Mouse (Mus musculus): ENCODE data around the gene Ccdc70. TPM values are rescaled to one million over a fixed set of nuclear protein-coding genes. Genes with fewer than 3 reads are reported as not detected.
"Not testable (repeated sequence)": the region's sequence is repeated elsewhere in the genome, so short reads cannot be mapped to it uniquely, and the experiment has no call there.

The Ccdc70 gene
- polyA plus RNA-seq (2012; fragmentation: generic; extraction: Trizol), result not detected

- no peak within 1 kb of the TSS for H3ac ChIP-seq (ENCODE audit: control insufficient read depth, insufficient read length)
- H3K4me3 ChIP-seq, result no peak within 1 kb of the TSS
- TF ChIP-seq CEBPB (IDR thresholded peaks at IDR 0.05; ENCODE audit: insufficient read depth, poor library complexity, severe bottlenecking), result no peak
- no peak for TF ChIP-seq MYOD1 (IDR thresholded peaks at IDR 0.05; ENCODE audit: control insufficient read depth in 1 of 3, insufficient read length in 2 of 3, low read depth in 2 of 3)
- no peak for TF ChIP-seq SRF (IDR thresholded peaks at IDR 0.05; ENCODE audit: control insufficient read depth, insufficient read length, low read depth)
- H3K79me2 ChIP-seq (ENCODE audit: control insufficient read depth, insufficient read depth), result no peaks in the 10 kb centered on the region
- no peak within 1 kb of the TSS for H3K4me2 ChIP-seq (ENCODE audit: low read depth)
- no peaks in the 10 kb centered on the region for H3K27me3 ChIP-seq (ENCODE audit: control insufficient read depth, insufficient read depth, insufficient read length)
- H3K36me3 ChIP-seq (ENCODE audit: control insufficient read depth, insufficient read depth), result no peaks in the 10 kb centered on the region
These were observed at the start of gene Ccdc70 for GRCm38 (mm10) chr8:21969475-21969874. TSS of gene Ccdc70 (plus strand) at chr8:21969775.

GRCm38 (mm10) chr8:21930754-21931153 is 38.8 kb upstream of the Ccdc70 start:
- H3K4me2 ChIP-seq (ENCODE audit: low read depth); H3K4me3 ChIP-seq; H3K79me2 ChIP-seq (ENCODE audit: control insufficient read depth, insufficient read depth); H3K36me3 ChIP-seq (ENCODE audit: control insufficient read depth, insufficient read depth); H3ac ChIP-seq (ENCODE audit: control insufficient read depth, insufficient read length); H3K27me3 ChIP-seq (ENCODE audit: control insufficient read depth, insufficient read depth, insufficient read length): not testable (repeated sequence)

GRCm38 (mm10) chr8:21932610-21933009 is 37.0 kb upstream of the Ccdc70 start, which contains the start of gene Defb15:
TSS of gene Defb15 (minus strand) at chr8:21932710.
- Histone ChIP-seq H3K27me3 (ENCODE audit: control insufficient read depth, insufficient read depth, insufficient read length) (no peaks in the 10 kb centered on the region), H3K79me2 (ENCODE audit: control insufficient read depth, insufficient read depth) (no peaks in the 10 kb centered on the region), H3K4me2 (ENCODE audit: low read depth) (no peak within 1 kb of the TSS), H3ac (ENCODE audit: control insufficient read depth, insufficient read length) (no peak within 1 kb of the TSS), H3K4me3 (no peak within 1 kb of the TSS), H3K36me3 (ENCODE audit: control insufficient read depth, insufficient read depth) (no peaks in the 10 kb centered on the region)
- TF ChIP-seq MYOD1 (IDR thresholded peaks at IDR 0.05; ENCODE audit: control insufficient read depth in 1 of 3, insufficient read length in 2 of 3, low read depth in 2 of 3) (no peak), E2F4 (IDR thresholded peaks at IDR 0.05; ENCODE audit: insufficient read depth) (no peak), TCF3 (IDR thresholded peaks at IDR 0.05; ENCODE audit: insufficient read length, low read depth) (no peak), USF1 (IDR thresholded peaks at IDR 0.05; ENCODE audit: low read depth) (no peak), MAX (IDR thresholded peaks at IDR 0.05; ENCODE audit: low read depth) (no peak), MYOG (IDR thresholded peaks at IDR 0.05; ENCODE audit: control insufficient read depth in 1 of 3, insufficient read depth in 1 of 3, insufficient read length in 2 of 3, low read depth in 2 of 3) (no peak), TCF12 (IDR thresholded peaks at IDR 0.05; ENCODE audit: insufficient read depth, poor library complexity, severe bottlenecking) (no peak), POLR2AphosphoS2 (IDR thresholded peaks at IDR 0.05; ENCODE audit: insufficient read length, low read depth) (no peak), POLR2A (IDR thresholded peaks at IDR 0.05; ENCODE audit: insufficient read length, low read depth) (no peak), CEBPB (IDR thresholded peaks at IDR 0.05; ENCODE audit: insufficient read depth, poor library complexity, severe bottlenecking) (no peak), SRF (IDR thresholded peaks at IDR 0.05; ENCODE audit: control insufficient read depth, insufficient read length, low read depth) (no peak), REST (IDR thresholded peaks at IDR 0.05; ENCODE audit: insufficient read depth, insufficient read length) (no peak)

DNA sequence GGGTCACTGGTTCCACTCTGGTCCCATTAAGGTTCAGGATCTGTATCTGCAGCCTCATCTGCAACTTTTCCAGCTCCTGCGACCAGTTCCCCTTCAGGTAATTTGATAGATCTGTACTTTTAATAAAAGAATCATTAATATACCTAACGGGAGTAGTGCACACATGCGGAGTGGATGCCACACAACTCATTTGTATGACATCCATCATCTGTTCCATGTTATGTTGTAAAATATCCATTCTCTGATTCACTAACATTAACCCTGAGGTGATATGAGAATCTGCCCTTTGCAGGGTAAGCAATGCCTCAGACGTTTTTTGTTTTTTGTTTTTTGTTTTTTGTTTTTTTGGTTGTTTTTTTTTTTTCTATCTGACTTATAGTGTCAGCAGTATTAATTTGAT is 31.5 kb upstream of the Ccdc70 start, which contains the start of gene Defb35:
TSS of gene Defb35 (plus strand) at position 301 of the 400 bp plus-strand sequence.
- not testable (repeated sequence) for H3K27me3 ChIP-seq (ENCODE audit: control insufficient read depth, insufficient read depth, insufficient read length); H3K79me2 ChIP-seq (ENCODE audit: control insufficient read depth, insufficient read depth); H3K4me3 ChIP-seq; H3ac ChIP-seq (ENCODE audit: control insufficient read depth, insufficient read length); H3K36me3 ChIP-seq (ENCODE audit: control insufficient read depth, insufficient read depth); H3K4me2 ChIP-seq (ENCODE audit: low read depth)

- Histone ChIP-seq H3K79me2 (ENCODE audit: control insufficient read depth, insufficient read depth) (no peaks in the 10 kb centered on the region), H3K4me3 (no peak within 1 kb of the TSS), H3K36me3 (ENCODE audit: control insufficient read depth, insufficient read depth) (no peaks in the 10 kb centered on the region), H3K4me2 (ENCODE audit: low read depth) (no peak within 1 kb of the TSS), H3K27me3 (ENCODE audit: control insufficient read depth, insufficient read depth, insufficient read length) (no peaks in the 10 kb centered on the region), H3ac (ENCODE audit: control insufficient read depth, insufficient read length) (no peak within 1 kb of the TSS)
- TF ChIP-seq E2F4 (IDR thresholded peaks at IDR 0.05; ENCODE audit: insufficient read depth) (no peak), REST (IDR thresholded peaks at IDR 0.05; ENCODE audit: insufficient read depth, insufficient read length) (no peak), USF1 (IDR thresholded peaks at IDR 0.05; ENCODE audit: low read depth) (no peak), TCF3 (IDR thresholded peaks at IDR 0.05; ENCODE audit: insufficient read length, low read depth) (no peak), MAX (IDR thresholded peaks at IDR 0.05; ENCODE audit: low read depth) (no peak), SRF (IDR thresholded peaks at IDR 0.05; ENCODE audit: control insufficient read depth, insufficient read length, low read depth) (no peak), MYOG (IDR thresholded peaks at IDR 0.05; ENCODE audit: control insufficient read depth in 1 of 3, insufficient read depth in 1 of 3, insufficient read length in 2 of 3, low read depth in 2 of 3) (no peak), CEBPB (IDR thresholded peaks at IDR 0.05; ENCODE audit: insufficient read depth, poor library complexity, severe bottlenecking) (no peak), TCF12 (IDR thresholded peaks at IDR 0.05; ENCODE audit: insufficient read depth, poor library complexity, severe bottlenecking) (no peak), POLR2A (IDR thresholded peaks at IDR 0.05; ENCODE audit: insufficient read length, low read depth) (no peak)
These were observed 23.1 kb upstream of the Ccdc70 start, which contains the start of gene Defb13 for GRCm38 (mm10) chr8:21946462-21946861. TSS of gene Defb13 (plus strand) at chr8:21946762.

Measured in myocyte (in vitro differentiated cells).